Mouse (Mus musculus) testis, adult 2 months (tissue): ENCODE measurements around the gene Rho. TPM values are rescaled to one million over a fixed set of nuclear protein-coding genes. Genes with fewer than 3 reads are reported as not detected.

Experiments used
- H3K27ac ChIP-seq: fragments of 200-500 bp; 2 replicates; pipeline ENCODE4 v1.5.1; 2012; ENCODE audit warnings: low read depth, low read length; ENCODE audit not compliant: control insufficient read depth, insufficient read depth
- H3K27me3 ChIP-seq: fragments of 200-500 bp; 2 replicates; pipeline ENCODE4 v1.6.1; 2012; ENCODE audit warnings: mild to moderate bottlenecking, low read length, moderate library complexity; ENCODE audit not compliant: control insufficient read depth, insufficient read depth
- H3K36me3 ChIP-seq: fragments of 200-500 bp; 2 replicates; pipeline ENCODE4 v1.6.1; 2012; ENCODE audit warnings: mild to moderate bottlenecking, low read length; ENCODE audit not compliant: control insufficient read depth, insufficient read depth
- H3K4me1 ChIP-seq: fragments of 200-500 bp; 2 replicates; pipeline ENCODE4 v1.6.1; 2012; ENCODE audit warnings: low read length; ENCODE audit not compliant: control insufficient read depth, insufficient read depth
- H3K4me3 ChIP-seq: fragments of 200-500 bp; 2 replicates; pipeline ENCODE4 v1.5.1; 2012; ENCODE audit warnings: low read depth, mild to moderate bottlenecking, low read length, moderate library complexity, mixed read lengths; ENCODE audit not compliant: control insufficient read depth
- CTCF ChIP-seq: fragments of 200-500 bp; IDR thresholded peaks from 2 replicates; pipeline ENCODE4 v1.5.1; 2012; ENCODE audit warnings: low read depth, mild to moderate bottlenecking, inconsistent platforms, low read length, moderate library complexity; ENCODE audit not compliant: control insufficient read depth, insufficient read depth, insufficient replicate concordance
- POLR2A ChIP-seq: fragments of 200-500 bp; IDR thresholded peaks from 2 replicates; pipeline ENCODE4 v1.6.1; 2012; ENCODE audit warnings: low read depth, mild to moderate bottlenecking, inconsistent platforms, low read length, moderate library complexity; ENCODE audit not compliant: control insufficient read depth
- polyA plus RNA-seq: library from polyadenylated mRNA; depleted of rRNA; stranded (reverse); fragments of >200 nt; gene quantifications from 2 replicates; pipeline ENCODE4 v1.2.3, GENCODE M21; 2012

Gene Rho
- polyA plus RNA-seq, 1 experiment: 4.8 TPM

DNA sequence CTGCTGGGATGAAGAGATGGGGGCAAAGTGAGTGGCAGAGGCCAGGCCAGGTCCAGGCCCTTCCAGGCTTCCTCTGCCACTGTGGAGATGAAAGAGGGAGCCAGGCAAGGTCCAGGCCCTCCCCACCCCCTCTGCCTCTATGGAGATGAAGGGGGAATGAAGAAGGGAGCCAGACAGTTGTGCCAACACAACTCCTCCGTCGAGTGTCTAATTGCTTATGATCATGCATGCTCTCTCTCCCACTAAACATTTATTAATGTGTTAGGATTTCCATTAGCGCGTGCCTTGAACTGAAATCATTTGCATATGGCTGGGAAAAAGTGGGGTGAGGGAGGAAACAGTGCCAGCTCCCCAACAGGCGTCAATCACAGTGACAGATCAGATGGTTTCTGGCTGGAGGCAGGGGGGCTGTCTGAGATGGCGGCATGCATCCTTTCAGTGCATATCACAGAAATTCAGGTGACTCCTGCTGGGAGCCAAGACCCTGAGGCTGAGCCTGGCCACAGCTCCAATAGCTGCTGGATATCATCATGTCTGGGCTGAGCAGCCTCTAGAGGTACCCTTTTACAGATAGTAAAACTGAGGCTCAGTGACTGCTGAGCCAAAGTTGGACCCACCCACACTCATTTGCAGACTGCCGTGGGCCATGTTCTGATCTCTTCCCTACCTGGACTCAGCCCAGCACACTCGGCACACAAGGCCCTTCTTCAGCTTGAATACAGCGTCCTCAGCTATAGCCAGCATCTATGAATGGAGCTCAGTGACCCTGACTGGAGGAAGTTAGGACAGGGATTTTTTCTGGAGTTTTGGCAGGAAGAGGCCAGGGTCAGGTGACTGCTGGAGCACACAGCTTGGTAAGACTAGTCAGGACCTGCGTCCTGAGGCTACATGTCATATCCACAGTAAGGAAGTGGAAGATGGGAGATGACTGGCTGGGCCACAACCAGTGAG, 4.0 kb upstream of the Rho start:
- Histone ChIP-seq H3K4me1 (no peaks in the 10 kb centered on the region; the same call in 1 of the 2 replicates), H3K27ac (no peak overlapping the region)
- TF ChIP-seq CTCF: no peak
- no peak for TF ChIP-seq POLR2A

DNA sequence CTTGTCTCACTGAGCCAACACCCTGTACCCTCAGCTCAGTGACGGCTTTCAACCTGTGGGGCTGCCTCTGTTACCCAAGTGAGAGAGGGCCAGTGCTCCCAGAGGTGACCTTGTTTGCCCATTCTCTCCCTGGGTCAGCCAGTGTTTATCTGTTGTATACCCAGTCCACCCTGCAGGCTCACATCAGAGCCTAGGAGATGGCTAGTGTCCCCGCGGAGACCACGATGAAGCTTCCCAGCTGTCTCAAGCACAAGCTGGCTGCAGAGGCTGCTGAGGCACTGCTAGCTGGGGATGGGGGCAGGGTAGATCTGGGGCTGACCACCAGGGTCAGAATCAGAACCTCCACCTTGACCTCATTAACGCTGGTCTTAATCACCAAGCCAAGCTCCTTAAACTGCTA, 1.5 kb upstream of the Rho start:
- no peak for TF ChIP-seq CTCF
- TF ChIP-seq POLR2A: no peak
- H3K4me3 ChIP-seq: no peak overlapping the region
- no peaks in the 10 kb centered on the region; the same call in none of the 2 replicates for H3K36me3 ChIP-seq
- no peak overlapping the region for H3K27ac ChIP-seq
- H3K4me1 ChIP-seq: no peaks in the 10 kb centered on the region; the same call in 1 of the 2 replicates
- no peaks in the 10 kb centered on the region for H3K27me3 ChIP-seq

More for the DNA sequence above, 4.0 kb upstream of the Rho start:
- H3K36me3 ChIP-seq: no peaks in the 10 kb centered on the region; the same call in none of the 2 replicates
- H3K4me3 ChIP-seq: no peak overlapping the region
- H3K27me3 ChIP-seq: no peaks in the 10 kb centered on the region

DNA sequence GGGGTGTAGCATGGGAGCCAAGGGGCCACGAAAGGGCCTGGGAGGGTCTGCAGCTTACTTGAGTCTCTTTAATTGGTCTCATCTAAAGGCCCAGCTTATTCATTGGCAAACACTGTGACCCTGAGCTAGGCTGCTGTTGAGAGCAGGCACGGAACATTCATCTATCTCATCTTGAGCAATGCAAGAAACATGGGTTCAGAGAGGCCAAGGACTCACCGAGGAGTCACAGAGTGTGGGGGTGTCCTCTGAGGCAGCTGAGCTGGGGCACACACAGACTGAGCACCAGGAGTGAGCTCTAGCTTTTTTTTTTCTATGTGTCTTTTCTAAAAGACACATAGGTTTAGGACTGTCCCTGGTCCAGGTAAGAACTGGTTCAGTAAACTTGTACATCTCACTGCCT, 843 bp downstream of the Rho start:
- Histone ChIP-seq H3K27me3 (no peaks in the 10 kb centered on the region), H3K27ac (no peak overlapping the region), H3K4me3 (no peak overlapping the region), H3K36me3 (no peaks in the 10 kb centered on the region), H3K4me1 (no peaks in the 10 kb centered on the region; the same call in 1 of the 2 replicates)
- no peak for TF ChIP-seq CTCF
- TF ChIP-seq POLR2A: no peak

DNA sequence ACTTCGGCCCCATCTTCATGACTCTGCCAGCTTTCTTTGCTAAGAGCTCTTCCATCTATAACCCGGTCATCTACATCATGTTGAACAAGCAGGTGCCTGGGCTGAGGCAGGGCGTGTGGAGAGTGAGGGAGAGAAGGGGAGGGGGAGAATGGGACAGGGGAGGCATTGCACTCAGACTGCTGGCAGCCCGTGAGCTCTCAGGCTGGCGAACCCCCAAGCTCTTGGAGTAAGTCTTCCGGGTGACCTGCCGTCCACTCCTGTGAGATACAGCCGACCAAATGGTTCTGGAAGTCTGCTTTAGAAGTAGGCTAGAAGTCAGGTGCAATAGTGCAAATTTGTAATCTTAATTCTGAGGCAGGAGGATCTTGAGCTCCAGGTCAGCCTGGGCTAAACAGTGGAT, 4.0 kb downstream of the Rho start:
- H3K36me3 ChIP-seq: no peaks in the 10 kb centered on the region
- TF ChIP-seq CTCF: no peak
- no peak for TF ChIP-seq POLR2A
- no peaks in the 10 kb centered on the region for H3K4me1 ChIP-seq
- H3K27me3 ChIP-seq: no peaks in the 10 kb centered on the region
- no peak overlapping the region for H3K4me3 ChIP-seq
- H3K27ac ChIP-seq: no peak overlapping the region

DNA sequence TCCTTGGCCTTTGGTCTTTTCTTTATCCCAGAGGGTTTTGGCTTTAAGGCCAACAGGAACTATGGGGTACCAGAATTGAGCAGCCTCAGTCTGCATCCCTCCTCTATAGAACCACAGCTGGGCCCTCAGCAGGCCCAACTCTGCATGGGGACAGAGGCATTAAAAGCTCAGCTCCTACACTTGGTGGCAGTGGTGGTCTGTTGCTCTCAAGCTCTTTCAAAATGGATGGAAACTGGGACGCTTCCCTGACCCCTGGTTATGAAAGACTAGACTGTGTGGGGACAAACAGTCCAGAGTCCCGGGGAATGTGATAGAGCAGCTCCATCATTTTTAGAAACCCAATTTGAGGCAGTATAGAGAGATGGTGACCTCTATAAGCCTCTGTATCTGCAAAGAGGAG, 6.5 kb downstream of the Rho start:
- no peak overlapping the region for H3K27ac ChIP-seq
- H3K4me3 ChIP-seq: no peak overlapping the region
- H3K27me3 ChIP-seq: no peaks in the 10 kb centered on the region
- H3K36me3 ChIP-seq: no peaks in the 10 kb centered on the region
- H3K4me1 ChIP-seq: no peaks in the 10 kb centered on the region
- TF ChIP-seq CTCF: no peak
- TF ChIP-seq POLR2A: no peak

DNA sequence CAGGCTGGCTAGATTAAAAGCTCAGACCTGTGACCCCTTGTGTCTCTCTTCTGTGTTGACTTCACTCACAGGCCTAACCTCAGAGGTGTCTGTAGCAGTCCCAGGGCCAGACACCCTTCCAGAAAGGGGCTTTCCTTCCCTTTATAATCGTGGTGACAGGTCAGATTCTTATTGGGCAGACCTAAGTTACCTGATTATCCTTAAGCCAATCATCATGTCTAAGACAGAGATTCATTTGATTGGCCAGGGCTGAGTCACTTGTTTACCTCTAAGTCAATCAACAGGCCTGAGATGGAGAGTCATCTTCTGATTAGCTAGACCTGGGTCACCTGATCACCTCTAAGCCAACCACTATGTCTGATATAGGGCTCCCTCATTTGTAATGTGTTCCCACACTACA, 7.2 kb downstream of the Rho start:
- Histone ChIP-seq H3K27me3 (no peaks in the 10 kb centered on the region), H3K36me3 (no peaks in the 10 kb centered on the region), H3K4me3 (no peak overlapping the region), H3K4me1 (no peaks in the 10 kb centered on the region), H3K27ac (no peak overlapping the region)
- TF ChIP-seq POLR2A (no peak), CTCF (no peak)

DNA sequence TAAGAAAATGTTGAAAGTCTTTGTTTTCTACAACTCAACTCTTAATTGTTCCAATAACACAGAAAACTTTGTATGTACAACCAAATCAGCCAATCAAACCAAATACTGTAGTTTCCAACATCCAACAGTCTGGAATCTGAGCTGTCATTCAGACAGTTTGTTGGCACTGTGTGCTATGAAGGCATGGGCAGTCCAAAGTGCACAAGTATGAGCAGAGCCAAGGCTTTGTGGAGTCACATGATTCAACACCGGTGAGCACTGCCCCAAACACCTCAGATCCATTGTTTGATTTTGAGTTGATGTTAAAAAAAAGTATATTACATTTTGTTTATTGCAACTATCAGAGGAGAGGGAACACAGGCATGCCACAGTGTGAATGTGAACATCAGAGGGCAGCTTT, 9.1 kb downstream of the Rho start:
- Histone ChIP-seq H3K27me3 (no peaks in the 10 kb centered on the region), H3K4me1 (no peaks in the 10 kb centered on the region), H3K4me3 (no peak overlapping the region), H3K27ac (no peak overlapping the region), H3K36me3 (no peaks in the 10 kb centered on the region)
- TF ChIP-seq CTCF (no peak), POLR2A (no peak)

DNA sequence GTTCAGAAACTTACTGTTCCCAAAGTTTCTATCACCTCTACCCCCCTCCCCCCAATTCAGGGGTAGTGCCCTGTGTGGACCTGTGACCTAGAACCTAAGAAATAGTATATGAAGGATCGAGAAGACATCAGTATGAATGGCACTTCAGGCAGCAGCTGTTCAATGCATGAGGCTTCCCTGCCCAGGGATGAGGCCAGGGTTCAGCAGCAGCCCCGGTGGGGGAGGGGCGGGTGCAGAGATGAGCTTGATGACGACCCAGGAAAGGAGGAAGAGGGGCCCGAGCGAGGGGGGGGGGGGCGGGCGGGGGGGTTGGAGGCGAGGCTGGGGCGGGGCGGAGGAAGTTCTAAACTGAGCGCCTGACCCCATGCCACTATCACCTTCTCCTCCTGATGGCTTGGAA, 9.6 kb downstream of the Rho start:
- H3K4me1 ChIP-seq: no peaks in the 10 kb centered on the region
- H3K36me3 ChIP-seq: no peaks in the 10 kb centered on the region
- TF ChIP-seq POLR2A (no peak), CTCF (no peak)
- no peak overlapping the region for H3K27ac ChIP-seq
- no peak overlapping the region for H3K4me3 ChIP-seq
- no peaks in the 10 kb centered on the region for H3K27me3 ChIP-seq
